Mouse (Mus musculus): ENCODE results near the gene Kif1b. TPM values are rescaled to one million over a fixed set of nuclear protein-coding genes. Genes with fewer than 3 reads are reported as not detected.
"Not testable (repeated sequence)": the region's sequence is repeated elsewhere in the genome, so short reads cannot be mapped to it uniquely, and the experiment has no call there.

The Kif1b gene
- polyA plus RNA-seq, 1 experiment from 2014 or later, result 41.2 TPM

- H3K27ac ChIP-seq (replicated peaks), result peak overlapping the region; percentile 24; the same call in 1 of the 2 replicates
- H3K4me1 ChIP-seq, result peaks cover 20% of the 10 kb centered on the region
- ATAC-seq (ENCODE audit: insufficient number of reproducible peaks, low FRiP score, low TSS enrichment, low read depth), result no peak
- WGBS, result 29% methylated on average over 2 of the region's 2 CpGs
- H3K36me3 ChIP-seq, result peaks cover 50% of the 10 kb centered on the region
- no peaks in the 10 kb centered on the region for H3K9me3 ChIP-seq (replicated peaks)
- H3K4me3 ChIP-seq (replicated peaks), result no peak overlapping the region
- no peak overlapping the region for H3K4me2 ChIP-seq (replicated peaks)
- no peaks in the 10 kb centered on the region for H3K27me3 ChIP-seq
- no peak overlapping the region for H3K9ac ChIP-seq
These were observed 92.1 kb downstream of the Kif1b start for GRCm38 (mm10) chr4:149215397-149215796.

- peaks cover 52% of the 10 kb centered on the region for H3K36me3 ChIP-seq
- peaks cover 15% of the 10 kb centered on the region for H3K4me1 ChIP-seq
- WGBS, result 92% methylated on average over 2 of the region's 2 CpGs
These were observed 93.0 kb downstream of the Kif1b start for GRCm38 (mm10) chr4:149214468-149214867.

DNA sequence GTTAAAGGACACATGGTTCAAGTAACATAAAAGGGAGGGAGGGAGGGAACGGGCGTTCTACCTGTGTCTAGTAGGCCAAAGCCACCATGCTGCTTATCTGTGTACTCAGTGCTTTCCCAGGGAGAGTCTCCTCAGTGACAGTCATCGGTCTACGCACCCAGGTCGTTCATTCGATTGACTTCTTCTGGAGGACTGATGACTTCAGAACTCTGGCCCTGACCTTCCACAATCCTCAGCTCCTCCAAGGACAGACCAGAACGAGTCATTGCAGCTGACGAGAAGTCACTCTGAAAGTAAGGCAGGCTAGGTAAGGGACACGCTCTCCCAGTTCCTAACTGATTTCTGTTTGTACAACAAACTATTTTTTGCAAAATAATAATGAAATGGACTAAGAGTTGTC, 94.0 kb downstream of the Kif1b start:
- Histone ChIP-seq H3K4me3 (replicated peaks) (no peak overlapping the region), H3K9ac (no peak overlapping the region), H3K4me2 (replicated peaks) (no peak overlapping the region), H3K36me3 (peaks cover 53% of the 10 kb centered on the region), H3K27ac (replicated peaks) (no peak overlapping the region), H3K4me1 (peaks cover 15% of the 10 kb centered on the region), H3K9me3 (replicated peaks) (no peaks in the 10 kb centered on the region), H3K27me3 (no peaks in the 10 kb centered on the region)
- 94% methylated on average over 9 of the region's 9 CpGs for WGBS
- no peak for ATAC-seq (ENCODE audit: insufficient number of reproducible peaks, low FRiP score, low TSS enrichment, low read depth)

More at GRCm38 (mm10) chr4:149214468-149214867, 93.0 kb downstream of the Kif1b start:
- H3K4me2 ChIP-seq (replicated peaks); H3K4me3 ChIP-seq (replicated peaks); H3K27ac ChIP-seq (replicated peaks); ATAC-seq (ENCODE audit: insufficient number of reproducible peaks, low FRiP score, low TSS enrichment, low read depth); H3K27me3 ChIP-seq; H3K9me3 ChIP-seq (replicated peaks); H3K9ac ChIP-seq: not testable (repeated sequence)

DNA sequence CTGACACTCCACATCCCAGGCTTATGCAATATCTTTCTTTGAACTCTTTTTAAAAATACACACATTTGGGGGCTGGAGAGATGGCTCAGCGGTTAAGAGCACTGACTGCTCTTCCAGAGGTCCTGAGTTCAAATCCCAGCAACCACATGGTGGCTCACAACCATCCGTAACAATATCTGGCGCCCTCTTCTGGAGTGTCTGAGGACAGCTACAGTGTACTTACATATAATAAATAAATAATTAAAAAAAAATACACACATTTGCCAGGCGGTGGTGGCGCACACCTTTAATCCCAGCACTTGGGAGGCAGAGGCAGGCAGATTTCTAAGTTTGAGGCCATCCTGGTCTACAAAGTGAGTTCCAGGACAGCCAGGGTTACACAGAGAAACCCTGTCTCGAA, 96.1 kb downstream of the Kif1b start:
- H3K4me1 ChIP-seq; H3K4me3 ChIP-seq (replicated peaks); H3K9ac ChIP-seq; H3K27me3 ChIP-seq; H3K27ac ChIP-seq (replicated peaks); ATAC-seq (ENCODE audit: insufficient number of reproducible peaks, low FRiP score, low TSS enrichment, low read depth); H3K9me3 ChIP-seq (replicated peaks); H3K4me2 ChIP-seq (replicated peaks): not testable (repeated sequence)
- peaks cover 64% of the 10 kb centered on the region for H3K36me3 ChIP-seq
- 90% methylated on average over 6 of the region's 6 CpGs for WGBS

DNA sequence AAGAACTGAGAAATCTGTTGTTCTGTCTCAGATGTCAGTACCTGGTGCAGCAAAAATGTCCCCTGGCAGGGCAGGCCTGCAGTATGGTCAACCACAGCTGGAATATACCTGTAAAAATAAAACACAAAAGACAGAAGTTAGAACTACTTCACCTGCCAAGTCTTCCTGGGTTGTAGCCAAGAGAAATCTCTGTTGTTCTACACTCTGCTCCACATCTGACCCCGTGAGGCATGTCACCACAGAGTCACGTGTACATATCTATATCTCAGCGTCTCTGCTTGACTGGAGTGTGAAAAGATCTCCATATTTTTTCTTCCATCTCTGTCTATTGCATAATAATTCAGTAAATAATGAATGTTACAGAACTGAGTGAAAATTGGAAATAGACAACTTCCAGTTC, 105.0 kb downstream of the Kif1b start:
- no peak for ATAC-seq (ENCODE audit: insufficient number of reproducible peaks, low FRiP score, low TSS enrichment, low read depth)
- Histone ChIP-seq H3K27me3 (no peaks in the 10 kb centered on the region), H3K4me1 (no peaks in the 10 kb centered on the region), H3K9ac (no peak overlapping the region), H3K36me3 (peaks cover 69% of the 10 kb centered on the region), H3K27ac (replicated peaks) (no peak overlapping the region), H3K4me2 (replicated peaks) (no peak overlapping the region), H3K4me3 (replicated peaks) (no peak overlapping the region), H3K9me3 (replicated peaks) (no peaks in the 10 kb centered on the region)
- WGBS, result 76% methylated on average over 3 of the region's 3 CpGs

- Histone ChIP-seq H3K4me1 (no peaks in the 10 kb centered on the region), H3K27me3 (no peaks in the 10 kb centered on the region), H3K4me2 (replicated peaks) (no peak overlapping the region), H3K9me3 (replicated peaks) (no peaks in the 10 kb centered on the region), H3K4me3 (replicated peaks) (no peak overlapping the region), H3K9ac (no peak overlapping the region), H3K27ac (replicated peaks) (no peak overlapping the region), H3K36me3 (peaks cover 66% of the 10 kb centered on the region)
- WGBS, result 96% methylated on average over 4 of the region's 4 CpGs
- no peak for ATAC-seq (ENCODE audit: insufficient number of reproducible peaks, low FRiP score, low TSS enrichment, low read depth)
These were observed 106.4 kb downstream of the Kif1b start for GRCm38 (mm10) chr4:149201110-149201509.

GRCm38 (mm10) chr4:149197180-149197579, 110.3 kb downstream of the Kif1b start:
- Histone ChIP-seq H3K27me3 (no peaks in the 10 kb centered on the region), H3K4me2 (replicated peaks) (no peak overlapping the region), H3K4me1 (no peaks in the 10 kb centered on the region), H3K9ac (no peak overlapping the region), H3K36me3 (peaks cover 53% of the 10 kb centered on the region), H3K9me3 (replicated peaks) (no peaks in the 10 kb centered on the region), H3K27ac (replicated peaks) (no peak overlapping the region), H3K4me3 (replicated peaks) (no peak overlapping the region)
- WGBS, result 76% methylated on average over 1 of the region's 1 CpGs
- ATAC-seq (ENCODE audit: insufficient number of reproducible peaks, low FRiP score, low TSS enrichment, low read depth), result no peak

- WGBS, result 90% methylated on average over 7 of the region's 7 CpGs
- Histone ChIP-seq H3K9ac (no peak overlapping the region), H3K9me3 (replicated peaks) (no peaks in the 10 kb centered on the region), H3K4me3 (replicated peaks) (no peak overlapping the region), H3K4me1 (no peaks in the 10 kb centered on the region), H3K36me3 (peaks cover 52% of the 10 kb centered on the region), H3K4me2 (replicated peaks) (no peak overlapping the region), H3K27me3 (no peaks in the 10 kb centered on the region), H3K27ac (replicated peaks) (no peak overlapping the region)
- no peak for ATAC-seq (ENCODE audit: insufficient number of reproducible peaks, low FRiP score, low TSS enrichment, low read depth)
These were observed 116.4 kb downstream of the Kif1b start for GRCm38 (mm10) chr4:149191103-149191502.

- no peak overlapping the region for H3K4me2 ChIP-seq (replicated peaks)
- WGBS, result 83% methylated on average over 2 of the region's 2 CpGs
- H3K9ac ChIP-seq, result no peak overlapping the region
- H3K9me3 ChIP-seq (replicated peaks), result no peaks in the 10 kb centered on the region
- no peak overlapping the region for H3K4me3 ChIP-seq (replicated peaks)
- H3K4me1 ChIP-seq, result no peaks in the 10 kb centered on the region
- peaks cover 67% of the 10 kb centered on the region for H3K36me3 ChIP-seq
- no peak overlapping the region for H3K27ac ChIP-seq (replicated peaks)
- no peak for ATAC-seq (ENCODE audit: insufficient number of reproducible peaks, low FRiP score, low TSS enrichment, low read depth)
- H3K27me3 ChIP-seq, result no peaks in the 10 kb centered on the region
These were observed 118.9 kb downstream of the Kif1b start for GRCm38 (mm10) chr4:149188563-149188962.

GRCm38 (mm10) chr4:149182755-149183154, 124.7 kb downstream of the Kif1b start:
- Histone ChIP-seq H3K27me3 (no peaks in the 10 kb centered on the region), H3K9ac (no peak overlapping the region), H3K27ac (replicated peaks) (no peak overlapping the region), H3K4me3 (replicated peaks) (no peak overlapping the region), H3K36me3 (peaks cover 79% of the 10 kb centered on the region), H3K9me3 (replicated peaks) (no peaks in the 10 kb centered on the region), H3K4me1 (no peaks in the 10 kb centered on the region), H3K4me2 (replicated peaks) (no peak overlapping the region)
- WGBS, result 56% methylated on average over 4 of the region's 4 CpGs
- ATAC-seq (ENCODE audit: insufficient number of reproducible peaks, low FRiP score, low TSS enrichment, low read depth), result no peak

- Histone ChIP-seq H3K36me3 (peaks cover 73% of the 10 kb centered on the region), H3K27ac (replicated peaks) (no peak overlapping the region), H3K4me3 (replicated peaks) (no peak overlapping the region), H3K9me3 (replicated peaks) (no peaks in the 10 kb centered on the region), H3K4me1 (no peaks in the 10 kb centered on the region), H3K27me3 (no peaks in the 10 kb centered on the region), H3K4me2 (replicated peaks) (no peak overlapping the region), H3K9ac (no peak overlapping the region)
- 80% methylated on average over 7 of the region's 7 CpGs for WGBS
- no peak for ATAC-seq (ENCODE audit: insufficient number of reproducible peaks, low FRiP score, low TSS enrichment, low read depth)
These were observed 125.3 kb downstream of the Kif1b start for GRCm38 (mm10) chr4:149182192-149182591.

- no peak for ATAC-seq (ENCODE audit: insufficient number of reproducible peaks, low FRiP score, low TSS enrichment, low read depth)
- Histone ChIP-seq H3K27me3 (no peaks in the 10 kb centered on the region), H3K4me3 (replicated peaks) (no peak overlapping the region), H3K27ac (replicated peaks) (no peak overlapping the region), H3K9me3 (replicated peaks) (no peaks in the 10 kb centered on the region), H3K4me1 (no peaks in the 10 kb centered on the region), H3K4me2 (replicated peaks) (no peak overlapping the region), H3K36me3 (peaks cover 50% of the 10 kb centered on the region), H3K9ac (no peak overlapping the region)
- 49% methylated on average over 4 of the region's 4 CpGs for WGBS
These were observed 127.9 kb downstream of the Kif1b start for GRCm38 (mm10) chr4:149179573-149179972.
